Mouse (Mus musculus): Measurements from ENCODE around the gene Rpl38.

- TF ChIP-seq POLR2A (IDR thresholded peaks at IDR 0.05; ENCODE audit: insufficient read depth, low read depth, low read length) (no peak), EP300 (IDR thresholded peaks at IDR 0.05; ENCODE audit: insufficient read depth, low read depth, low read length) (no peak)
Measured at GRCm38 (mm10) chr11:114626071-114626690, 42.1 kb upstream of the Rpl38 start.
